Mouse (Mus musculus) brain, embryonic 14.5 days (tissue): ENCODE data around the gene Lgals2. TPM values are rescaled to one million over a fixed set of nuclear protein-coding genes. Genes with fewer than 3 reads are reported as not detected.
A peak's percentile ranks its signal among the peaks of the same experiment; 100 is the strongest.

Experiments used
- DNase-seq: peaks from one replicate; pipeline ENCODE4 v3.0.0-alpha.2; 2011; ENCODE audit warnings: low read depth
- CTCF ChIP-seq: fragments of 200-500 bp; IDR thresholded peaks from 2 replicates; pipeline ENCODE4 v1.5.1; 2012; ENCODE audit warnings: inconsistent platforms, mild to moderate bottlenecking, moderate library complexity, borderline replicate concordance; ENCODE audit not compliant: insufficient read depth, insufficient read length; ENCODE audit errors: extremely low read depth
- POLR2A ChIP-seq: fragments of 200-500 bp; IDR thresholded peaks from 2 replicates; pipeline ENCODE4 v1.6.1; 2012; ENCODE audit warnings: mild to moderate bottlenecking, inconsistent platforms, borderline replicate concordance; ENCODE audit not compliant: poor library complexity, insufficient read depth, insufficient read length, severe bottlenecking; ENCODE audit errors: extremely low read depth
- polyA plus RNA-seq: library from polyadenylated mRNA; depleted of rRNA; stranded (reverse); fragments of >200 nt; gene quantifications from 2 replicates; pipeline ENCODE4 v1.2.3, GENCODE M21; 2012

Lgals2 gene
- polyA plus RNA-seq, 1 experiment = 0.16 TPM

DNA sequence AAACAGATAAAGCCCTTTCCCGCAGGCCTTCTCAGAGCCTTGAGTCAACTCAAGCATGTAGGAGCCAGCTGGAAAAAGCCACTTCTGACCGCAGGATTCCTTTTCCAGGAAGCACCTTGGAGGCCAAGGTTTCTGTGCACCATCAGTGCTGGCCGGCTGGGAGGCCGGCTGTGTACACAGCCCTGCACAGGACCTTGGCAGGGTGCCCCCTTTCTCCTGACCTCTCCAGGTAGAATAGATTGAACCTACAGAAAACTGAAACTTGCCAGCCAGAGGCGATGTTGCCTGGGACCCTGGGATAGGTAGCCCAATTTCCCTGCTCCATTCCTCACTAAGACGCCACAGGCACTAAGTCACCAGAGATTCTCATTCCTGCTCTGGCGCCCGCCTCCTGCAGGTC, 9.5 kb downstream of the Lgals2 start:
- DNase-seq = no peak
- TF ChIP-seq CTCF (no peak), POLR2A (no peak)

DNA sequence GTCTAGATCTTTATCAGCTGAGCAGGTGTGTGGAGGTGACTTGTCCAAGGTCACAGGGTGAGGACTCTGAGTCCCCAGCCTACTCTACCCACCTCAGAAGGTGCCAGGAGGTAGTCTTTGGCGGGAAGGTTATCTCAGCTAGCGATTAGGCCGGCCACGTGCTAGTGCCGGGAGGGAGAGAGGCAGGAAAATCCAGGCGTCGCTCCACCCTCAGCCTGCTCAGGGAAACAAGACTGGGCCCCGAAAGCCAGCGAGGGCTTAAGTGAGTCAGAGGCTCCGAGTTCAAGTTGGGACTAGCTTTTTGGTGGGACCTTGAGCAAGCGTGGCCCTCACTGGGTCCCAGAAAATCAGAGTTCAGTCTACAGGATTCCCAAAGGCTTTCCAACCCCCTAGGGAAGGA, 10.0 kb downstream of the Lgals2 start:
- TF ChIP-seq POLR2A (no peak), CTCF (no peak)
- no peak for DNase-seq

GRCm38 (mm10) chr15:78844791-78845190, 10.5 kb downstream of the Lgals2 start:
- DNase-seq = no peak
- TF ChIP-seq POLR2A (no peak), CTCF (no peak)

DNA sequence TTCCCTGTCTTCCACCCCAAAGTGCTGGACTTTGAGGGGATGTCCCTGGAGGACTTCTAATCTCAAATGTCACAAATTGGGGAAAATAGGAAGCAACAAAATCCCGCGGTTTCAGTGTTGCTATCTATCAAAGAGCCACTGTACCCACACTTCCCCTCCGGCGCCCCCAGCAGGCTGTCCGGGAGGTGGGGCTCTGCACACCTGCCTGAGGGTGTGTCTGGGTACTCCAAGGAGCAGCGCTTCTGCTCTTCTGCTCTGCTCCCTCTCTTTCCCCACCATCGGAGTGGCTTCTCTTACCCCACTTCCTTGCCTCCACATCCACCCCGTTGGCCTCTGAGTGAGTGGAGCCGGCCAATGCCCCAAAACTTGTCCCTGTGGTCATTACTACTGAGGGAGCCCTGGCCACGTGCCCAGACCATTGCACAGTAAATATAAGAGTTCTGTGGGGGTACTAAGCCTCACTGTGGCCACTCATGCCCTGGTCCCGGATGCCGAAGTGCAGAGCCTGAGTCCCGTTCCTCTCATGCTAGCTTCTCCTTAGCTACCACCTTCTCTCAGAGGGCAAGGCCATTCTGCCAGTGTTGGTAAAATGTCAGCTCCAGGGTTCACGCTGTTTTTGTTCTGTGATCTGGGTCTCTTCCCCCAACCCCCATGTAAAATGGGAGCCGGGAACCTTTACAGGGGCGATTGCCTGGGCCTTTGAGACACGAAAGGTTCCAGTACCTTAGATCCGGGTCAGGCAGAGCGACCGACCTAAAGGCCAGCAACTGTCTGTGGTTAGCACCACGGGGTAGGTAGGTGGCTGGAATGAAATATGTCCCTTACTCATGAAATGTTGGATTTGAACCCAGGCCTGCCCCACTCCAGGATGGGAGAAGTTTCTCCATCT, 11.5 kb downstream of the Lgals2 start:
- DNase-seq = no peak
- TF ChIP-seq CTCF (no peak), POLR2A (no peak)

- TF ChIP-seq POLR2A (no peak), CTCF (no peak)
- no peak for DNase-seq
These were observed 12.8 kb downstream of the Lgals2 start, which contains the start of gene Cdc42ep1 for GRCm38 (mm10) chr15:78842371-78843163. TSS of gene Cdc42ep1 (plus strand) at chr15:78842624.

DNA sequence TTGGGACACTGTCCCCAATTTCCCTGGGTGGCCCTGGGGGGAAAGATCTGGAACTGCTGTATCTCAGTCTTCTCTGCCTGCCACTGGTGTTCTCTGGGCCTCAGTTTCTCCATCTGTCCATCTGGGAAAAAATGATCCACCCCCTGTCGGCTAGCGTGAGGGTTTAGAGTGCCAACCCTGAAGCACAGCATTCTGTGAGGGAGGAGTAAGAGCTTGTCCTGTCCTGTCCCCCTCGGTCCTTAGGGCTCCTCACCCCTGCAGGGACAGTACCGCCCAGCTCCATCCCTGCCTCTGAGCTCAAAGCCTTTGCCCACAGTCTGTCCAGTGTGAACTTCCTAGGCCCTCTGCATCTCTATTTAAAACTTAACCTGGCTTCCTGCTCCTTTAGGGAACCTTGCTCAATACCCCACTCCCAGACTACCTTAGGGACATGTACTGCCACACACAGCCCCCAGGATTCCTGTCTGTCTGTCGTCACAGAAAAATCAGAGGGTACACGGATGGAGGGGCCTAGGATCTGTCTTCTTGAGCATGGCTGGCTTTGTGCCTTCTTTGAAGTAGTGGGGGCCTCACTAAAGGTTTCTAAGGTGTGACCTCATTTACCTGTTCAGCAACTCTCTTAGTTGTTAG, 14.1 kb downstream of the Lgals2 start:
- no peak for DNase-seq
- TF ChIP-seq CTCF (no peak), POLR2A (no peak)

DNA sequence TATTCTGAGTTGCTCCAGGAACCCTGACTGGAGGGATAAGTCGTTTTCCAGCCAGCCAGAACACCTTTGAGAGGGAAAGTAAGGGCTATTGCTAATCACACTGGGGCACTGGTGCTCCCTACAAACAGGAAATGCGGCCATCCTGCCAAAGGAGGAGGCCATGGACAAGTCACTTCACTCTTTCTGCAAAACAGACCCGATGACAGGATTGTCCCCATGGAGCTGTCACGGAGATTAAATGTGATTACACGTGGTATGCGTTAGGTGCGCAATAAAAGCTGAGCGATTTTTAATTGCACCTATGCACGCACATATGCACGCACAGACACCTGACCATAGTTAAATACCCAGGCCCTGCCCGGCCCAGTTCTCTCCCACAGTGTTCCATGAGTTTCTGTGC, 14.6 kb downstream of the Lgals2 start:
- TF ChIP-seq POLR2A (no peak), CTCF (no peak)
- no peak for DNase-seq

DNA sequence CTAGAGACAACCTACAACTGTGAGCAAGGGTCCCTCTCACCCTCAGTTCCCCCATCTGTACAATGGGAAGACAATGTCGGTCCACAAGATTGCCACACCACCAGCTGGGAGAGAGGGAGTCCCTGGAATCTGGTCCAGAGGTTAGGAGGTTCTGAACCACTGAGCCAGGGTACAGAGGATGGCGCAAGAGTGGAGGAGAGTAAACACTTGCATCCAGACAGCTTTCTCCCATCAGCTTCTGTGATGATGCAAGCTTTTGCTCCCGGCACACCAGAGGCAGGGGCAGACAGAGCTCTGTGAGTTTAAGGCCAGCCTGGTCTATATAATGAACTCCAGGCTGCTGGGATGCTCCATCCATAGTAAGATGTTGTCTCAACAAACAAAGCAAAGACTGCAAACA, 15.1 kb downstream of the Lgals2 start:
- DNase-seq = no peak
- no peak for TF ChIP-seq POLR2A
- TF ChIP-seq CTCF = no peak

DNA sequence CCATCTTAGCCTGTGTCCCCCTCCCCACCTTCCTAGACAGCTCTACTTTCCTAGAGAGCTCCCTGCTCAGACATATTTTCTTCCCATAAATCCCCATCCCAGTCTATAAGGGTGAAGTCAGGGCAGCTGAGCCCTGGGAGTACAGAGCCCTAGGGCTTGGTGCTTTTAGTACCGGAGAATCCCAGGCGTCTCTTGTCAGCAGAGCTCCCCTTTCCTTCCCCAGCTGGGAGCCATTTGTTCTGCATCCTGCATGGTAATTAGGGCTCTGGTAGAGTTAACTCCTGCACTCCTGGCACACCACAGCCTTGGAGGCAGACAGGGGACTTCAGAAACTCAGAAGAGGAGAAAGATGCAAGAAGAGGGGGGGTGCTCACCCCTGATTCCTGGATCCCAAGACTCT, 15.6 kb downstream of the Lgals2 start:
- DNase-seq = peak; percentile 83
- TF ChIP-seq CTCF (no peak), POLR2A (no peak)

- TF ChIP-seq POLR2A = no peak
- TF ChIP-seq CTCF = no peak
- DNase-seq = no peak
These were observed 19.2 kb downstream of the Lgals2 start for GRCm38 (mm10) chr15:78836086-78836621.
